Mouse (Mus musculus) liver, embryonic 11.5 days (tissue): ENCODE data around the gene Cldn14. TPM values are rescaled to one million over a fixed set of nuclear protein-coding genes. Genes with fewer than 3 reads are reported as not detected.
A peak's percentile ranks its signal among the peaks of the same experiment; 100 is the strongest.

Source experiments
- ATAC-seq: fragments of 200-750 bp; cut with Nextera tagmentation; replicated peaks from 2 replicates; pipeline ENCODE4 v1.8.0; 2017; ENCODE audit warnings: moderate number of reproducible peaks, mild to moderate bottlenecking, moderate TSS enrichment, moderate library complexity; ENCODE audit not compliant: low FRiP score
- DNase-seq: peaks from one replicate; pipeline ENCODE4 v3.0.0-alpha.2; 2017; ENCODE audit warnings: low spot score
- H3K27ac ChIP-seq: fragments of 300-500 bp; sonication (generic); 2 replicates; pipeline ENCODE4 v1.5.1; 2014; ENCODE audit warnings: mild to moderate bottlenecking, low read depth, low read length, control low read depth
- H3K27me3 ChIP-seq: fragments of 300-500 bp; sonication (generic); replicated peaks from 2 replicates; pipeline ENCODE4 v1.6.1; 2014; ENCODE audit warnings: low read length, mixed read lengths; ENCODE audit not compliant: control insufficient read depth, insufficient read depth
- H3K36me3 ChIP-seq: fragments of 300-500 bp; sonication (generic); 2 replicates; pipeline ENCODE4 v1.6.1; 2014; ENCODE audit warnings: mild to moderate bottlenecking, low read length, moderate library complexity, mixed read lengths; ENCODE audit not compliant: control insufficient read depth, insufficient read depth
- H3K4me1 ChIP-seq: fragments of 300-500 bp; sonication (generic); replicated peaks from 2 replicates; pipeline ENCODE4 v1.6.1; 2014; ENCODE audit warnings: low read length, mixed read lengths; ENCODE audit not compliant: control insufficient read depth, insufficient read depth
- H3K4me2 ChIP-seq: fragments of 300-500 bp; sonication (generic); 2 replicates; pipeline ENCODE4 v1.6.1; 2014; ENCODE audit warnings: mild to moderate bottlenecking, control low read depth, moderate library complexity
- H3K4me3 ChIP-seq: fragments of 300-500 bp; sonication (generic); 2 replicates; pipeline ENCODE4 v1.5.1; 2014; ENCODE audit warnings: low read depth, low read length, control low read depth
- H3K9ac ChIP-seq: fragments of 300-500 bp; sonication (generic); 2 replicates; pipeline ENCODE4 v1.6.1; 2014; ENCODE audit warnings: low read depth, low read length, control low read depth
- H3K9me3 ChIP-seq: fragments of 300-500 bp; sonication (generic); 2 replicates; pipeline ENCODE4 v1.6.1; 2016; ENCODE audit warnings: low read length, inconsistent platforms, mixed read lengths; ENCODE audit not compliant: control insufficient read depth
- WGBS: fragments of 180-500 bp; shearing (Covaris S2); extraction: QIAGEN DNeasy Blood & Tissue Kit; methylation state at CpG from one replicate; pipeline ENCODE4 v1.1.7; 2014; 5-methylcytosine and 5-hydroxymethylcytosine counted together
- polyA plus RNA-seq: library from polyadenylated mRNA; unstranded; fragments of >200 nt; fragmentation: Nextera tagmentation; extraction: Ambion mirVana; gene quantifications from 2 replicates; pipeline ENCODE4 v1.2.1, GENCODE M21; 2014

Gene Cldn14
- polyA plus RNA-seq, 1 experiment from 2014 or later = 0.14 TPM

GRCm38 (mm10) chr16:93908196-93908595 lies 100.4 kb downstream of the Cldn14 start:
- ATAC-seq = no peak
- 87% methylated on average over 8 of the region's 8 CpGs for WGBS

DNA sequence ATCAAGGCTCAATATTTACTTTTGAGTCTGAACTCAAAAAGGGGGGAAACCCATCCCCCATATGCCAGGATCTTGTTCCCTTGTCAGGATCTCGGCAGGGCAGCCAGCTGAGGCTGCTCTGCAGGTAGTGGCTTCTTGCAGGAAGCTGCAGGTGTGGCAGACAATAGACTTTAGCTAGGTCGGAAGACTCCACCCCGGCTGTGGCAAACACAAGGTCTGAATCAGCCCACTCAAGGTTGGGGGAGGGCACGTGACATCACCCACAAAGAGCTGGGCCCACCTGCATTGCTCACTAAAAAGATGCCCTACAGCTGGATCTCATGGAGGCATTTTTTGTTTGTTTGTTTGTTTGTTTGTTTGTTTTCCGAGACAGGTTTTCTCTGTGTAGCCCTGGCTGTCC lies 100.9 kb downstream of the Cldn14 start:
- H3K27ac ChIP-seq = no peak overlapping the region
- 74% methylated on average over 5 of the region's 5 CpGs for WGBS
- H3K4me1 ChIP-seq = no peaks in the 10 kb centered on the region
- no peaks in the 10 kb centered on the region for H3K27me3 ChIP-seq
- ATAC-seq = no peak
- no peak overlapping the region for H3K9ac ChIP-seq
- no peak overlapping the region for H3K4me2 ChIP-seq
- H3K4me3 ChIP-seq = no peak overlapping the region
- no peak for DNase-seq
- peaks cover 3% of the 10 kb centered on the region; the same call in 1 of the 2 replicates for H3K36me3 ChIP-seq
- no peaks in the 10 kb centered on the region for H3K9me3 ChIP-seq

More at GRCm38 (mm10) chr16:93908196-93908595, 100.4 kb downstream of the Cldn14 start:
- no peak overlapping the region for H3K4me3 ChIP-seq
- H3K36me3 ChIP-seq = no peaks in the 10 kb centered on the region; the same call in 1 of the 2 replicates
- H3K4me1 ChIP-seq = no peaks in the 10 kb centered on the region
- H3K27ac ChIP-seq = no peak overlapping the region
- no peaks in the 10 kb centered on the region for H3K9me3 ChIP-seq
- no peak for DNase-seq
- H3K9ac ChIP-seq = no peak overlapping the region
- no peaks in the 10 kb centered on the region for H3K27me3 ChIP-seq
- no peak overlapping the region for H3K4me2 ChIP-seq

- Histone ChIP-seq H3K4me1 (no peaks in the 10 kb centered on the region), H3K4me3 (no peak overlapping the region), H3K9ac (no peak overlapping the region), H3K27ac (no peak overlapping the region), H3K4me2 (no peak overlapping the region), H3K27me3 (no peaks in the 10 kb centered on the region), H3K36me3 (peaks cover 4% of the 10 kb centered on the region; the same call in 1 of the 2 replicates), H3K9me3 (no peaks in the 10 kb centered on the region)
- peak; percentile 54 for DNase-seq
- 73% methylated on average over 11 of the region's 11 CpGs for WGBS
- peak; percentile 30 for ATAC-seq
Observed at GRCm38 (mm10) chr16:93906156-93907014, 102.3 kb downstream of the Cldn14 start.

- Histone ChIP-seq H3K4me3 (no peak overlapping the region), H3K4me1 (no peaks in the 10 kb centered on the region), H3K4me2 (no peak overlapping the region), H3K9ac (no peak overlapping the region), H3K27me3 (no peaks in the 10 kb centered on the region), H3K9me3 (no peaks in the 10 kb centered on the region), H3K27ac (no peak overlapping the region), H3K36me3 (peaks cover 10% of the 10 kb centered on the region)
- WGBS = 91% methylated on average over 6 of the region's 6 CpGs
- no peak for ATAC-seq
- no peak for DNase-seq
Observed at GRCm38 (mm10) chr16:93903027-93903426, 105.6 kb downstream of the Cldn14 start.

- Histone ChIP-seq H3K27me3 (no peaks in the 10 kb centered on the region), H3K9me3 (no peaks in the 10 kb centered on the region), H3K27ac (no peak overlapping the region), H3K9ac (no peak overlapping the region), H3K4me3 (no peak overlapping the region), H3K36me3 (peaks cover 39% of the 10 kb centered on the region), H3K4me2 (no peak overlapping the region), H3K4me1 (no peaks in the 10 kb centered on the region)
- no peak for ATAC-seq
- no peak for DNase-seq
- WGBS = 87% methylated on average over 5 of the region's 5 CpGs
Observed at GRCm38 (mm10) chr16:93893285-93893684, 115.4 kb downstream of the Cldn14 start.

- Histone ChIP-seq H3K4me3 (no peak overlapping the region), H3K4me1 (no peaks in the 10 kb centered on the region), H3K9ac (no peak overlapping the region), H3K36me3 (peaks cover 41% of the 10 kb centered on the region), H3K27me3 (no peaks in the 10 kb centered on the region), H3K4me2 (no peak overlapping the region), H3K27ac (no peak overlapping the region), H3K9me3 (no peaks in the 10 kb centered on the region)
- DNase-seq (no peak), ATAC-seq (no peak)
- 81% methylated on average over 12 of the region's 12 CpGs for WGBS
Observed at GRCm38 (mm10) chr16:93890948-93891604, 117.6 kb downstream of the Cldn14 start.

DNA sequence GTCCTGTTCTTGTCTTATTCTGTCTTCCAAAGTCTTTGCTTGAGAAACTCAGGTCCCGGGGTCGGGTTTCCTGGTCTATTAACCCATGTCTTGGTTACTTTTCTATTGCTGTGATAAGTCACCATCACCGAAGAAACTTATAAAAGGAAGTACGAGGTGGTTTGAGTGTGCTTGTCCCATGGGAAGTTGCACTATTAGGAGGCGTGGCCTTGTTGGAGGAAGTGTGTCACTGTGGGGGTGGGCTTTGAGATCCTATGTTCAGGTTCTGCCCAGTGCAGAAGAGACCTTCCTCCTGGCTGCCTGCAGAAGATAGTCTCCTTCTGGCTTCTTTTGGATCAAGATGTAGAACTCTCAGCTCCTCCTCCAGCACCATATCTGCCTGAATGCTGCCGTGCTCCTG lies 120.2 kb downstream of the Cldn14 start:
- no peak overlapping the region for H3K4me3 ChIP-seq
- no peaks in the 10 kb centered on the region for H3K9me3 ChIP-seq
- no peak for DNase-seq
- H3K27me3 ChIP-seq = no peaks in the 10 kb centered on the region
- no peak overlapping the region for H3K27ac ChIP-seq
- H3K4me2 ChIP-seq = no peak overlapping the region
- peaks cover 13% of the 10 kb centered on the region; the same call in 1 of the 2 replicates for H3K4me1 ChIP-seq
- 80% methylated on average over 6 of the region's 6 CpGs for WGBS
- peaks cover 29% of the 10 kb centered on the region for H3K36me3 ChIP-seq
- H3K9ac ChIP-seq = no peak overlapping the region
- ATAC-seq = no peak

GRCm38 (mm10) chr16:93884722-93885113 lies 123.9 kb downstream of the Cldn14 start:
- Histone ChIP-seq H3K4me3 (peak overlapping the region; percentile 80), H3K9me3 (no peaks in the 10 kb centered on the region), H3K27me3 (no peaks in the 10 kb centered on the region), H3K9ac (peak overlapping the region; percentile 88), H3K36me3 (peaks cover 8% of the 10 kb centered on the region; the same call in 1 of the 2 replicates), H3K27ac (no peak overlapping the region), H3K4me1 (peaks cover 13% of the 10 kb centered on the region; the same call in 1 of the 2 replicates), H3K4me2 (peak overlapping the region; percentile 92)
- no peak for ATAC-seq
- DNase-seq = no peak
- 59% methylated on average over 5 of the region's 5 CpGs for WGBS
